Mouse (Mus musculus): ENCODE measurements around the gene Def8. TPM values are rescaled to one million over a fixed set of nuclear protein-coding genes. Genes with fewer than 3 reads are reported as not detected.

Gene Def8
- total RNA-seq, 2 experiments from 2014 or later = 67.5 to 69.4 TPM

GRCm38 (mm10) chr8:123478456-123479218 is 55.3 kb downstream of the Def8 start:
- no peak for DNase-seq (ENCODE audit: low spot score in 2 of 2)

GRCm38 (mm10) chr8:123482627-123483026 is 59.3 kb downstream of the Def8 start:
- DNase-seq (ENCODE audit: low spot score in 2 of 2) = no peak

GRCm38 (mm10) chr8:123491280-123492075 is 68.2 kb downstream of the Def8 start:
- no peak for DNase-seq (ENCODE audit: low spot score in 2 of 2)

- no peak for DNase-seq (ENCODE audit: low spot score in 2 of 2)
Measured at GRCm38 (mm10) chr8:123492898-123493297, 69.6 kb downstream of the Def8 start.

- DNase-seq (ENCODE audit: low spot score in 2 of 2) = no peak
Measured at GRCm38 (mm10) chr8:123497699-123498098, 74.4 kb downstream of the Def8 start.

GRCm38 (mm10) chr8:123498963-123499362 is 75.6 kb downstream of the Def8 start:
- DNase-seq (ENCODE audit: low spot score in 2 of 2) = peak in 1 of 2 experiments; percentile 24

- no peak for DNase-seq (ENCODE audit: low spot score in 2 of 2)
Measured at GRCm38 (mm10) chr8:123499556-123499955, 76.2 kb downstream of the Def8 start.

- DNase-seq (ENCODE audit: low spot score in 2 of 2) = no peak
Measured at GRCm38 (mm10) chr8:123502192-123502591, 78.9 kb downstream of the Def8 start.

- DNase-seq (ENCODE audit: low spot score in 2 of 2) = no peak
Measured at GRCm38 (mm10) chr8:123503801-123504467, 80.6 kb downstream of the Def8 start.

GRCm38 (mm10) chr8:123504591-123505195 is 81.4 kb downstream of the Def8 start:
- no peak for DNase-seq (ENCODE audit: low spot score in 2 of 2)

- no peak for DNase-seq (ENCODE audit: low spot score in 2 of 2)
Measured at GRCm38 (mm10) chr8:123505267-123505666, 81.9 kb downstream of the Def8 start.

- no peak for DNase-seq (ENCODE audit: low spot score in 2 of 2)
Measured at GRCm38 (mm10) chr8:123505695-123506094, 82.4 kb downstream of the Def8 start.

- no peak for DNase-seq (ENCODE audit: low spot score in 2 of 2)
Measured at GRCm38 (mm10) chr8:123507153-123507552, 83.8 kb downstream of the Def8 start.

GRCm38 (mm10) chr8:123510819-123511218 is 87.5 kb downstream of the Def8 start:
- DNase-seq (ENCODE audit: low spot score in 2 of 2) = no peak

Other genes with a start within 250 kb of the Def8 start
- gene Dpep1, start 237.3 kb upstream of the Def8 start, total RNA-seq (2021) = under 1 TPM; 0.25 to 0.41 TPM
- 100 to 1,000 TPM; 120 to 143 TPM for gene Chmp1a, start 210.8 kb upstream of the Def8 start, total RNA-seq (2021)
- gene Spata33, start 210.7 kb upstream of the Def8 start, total RNA-seq (2021) = 1 to 10 TPM; 7.7 to 9.8 TPM
- gene Cdk10, start 198.7 kb upstream of the Def8 start, total RNA-seq (2021) = 10 to 100 TPM; 70.3 to 80.8 TPM
- gene Spata2l, start 187.3 kb upstream of the Def8 start, total RNA-seq (2021) = 10 to 100 TPM; 83.0 to 91.1 TPM
- gene Zfp276, start 169.3 kb upstream of the Def8 start, total RNA-seq (2021) = 10 to 100 TPM; 23.5 to 26.1 TPM
- 10 to 100 TPM; 58.4 to 63.4 TPM for gene Vps9d1, start 169.2 kb upstream of the Def8 start, total RNA-seq (2021)
- gene Fanca, start 105.0 kb upstream of the Def8 start, total RNA-seq (2021) = 1 to 10 TPM; 2.5 to 4.7 TPM
- gene Spire2, start 90.8 kb upstream of the Def8 start, total RNA-seq (2021) = 10 to 100 TPM; 17.6 to 18.4 TPM
- gene Tcf25, start 49.8 kb upstream of the Def8 start, total RNA-seq (2021) = 100 to 1,000 TPM; 439 to 445 TPM
- under 1 TPM in 1 of 2 experiments, not detected in 1; 0.09 TPM for gene Mc1r, start 16.4 kb upstream of the Def8 start, total RNA-seq (2021)
- gene Tubb3, start 12.1 kb upstream of the Def8 start, total RNA-seq (2021) = 1,000 to 10,000 TPM; 1,031 to 1,094 TPM
- 10 to 100 TPM; 36.9 to 40.2 TPM for gene Afg3l1, start 54.4 kb downstream of the Def8 start, total RNA-seq (2021)
- 10 to 100 TPM; 13.2 to 16.3 TPM for gene Dbndd1, start 91.9 kb downstream of the Def8 start, total RNA-seq (2021)
- 10 to 100 TPM; 39.9 to 43.0 TPM for gene Gas8, start 95.3 kb downstream of the Def8 start, total RNA-seq (2021)
- gene Rhou, start 230.4 kb downstream of the Def8 start, total RNA-seq (2021) = 10 to 100 TPM; 36.9 to 39.6 TPM